Mouse (Mus musculus) hindbrain, embryonic 10.5 days (tissue): Measurements from ENCODE around the gene Ccdc146. TPM values are rescaled to one million over a fixed set of nuclear protein-coding genes. Genes with fewer than 3 reads are reported as not detected.

Experiments used
- DNase-seq: peaks from one replicate; pipeline ENCODE4 v3.0.0-alpha.2; 2017; ENCODE audit warnings: low spot score
- H3K27ac ChIP-seq: fragments of 300-500 bp; sonication (generic); 2 replicates; pipeline ENCODE4 v1.5.1; 2016; ENCODE audit warnings: mild to moderate bottlenecking, moderate library complexity
- H3K27me3 ChIP-seq: fragments of 300-500 bp; sonication (generic); 2 replicates; pipeline ENCODE4 v1.6.1; 2016; ENCODE audit warnings: mild to moderate bottlenecking; ENCODE audit not compliant: poor library complexity, insufficient read depth, severe bottlenecking
- H3K36me3 ChIP-seq: fragments of 300-500 bp; sonication (generic); 2 replicates; pipeline ENCODE4 v1.6.1; 2016; ENCODE audit warnings: mild to moderate bottlenecking, moderate library complexity
- H3K4me1 ChIP-seq: fragments of 300-500 bp; sonication (generic); replicated peaks from 2 replicates; pipeline ENCODE4 v1.6.1; 2016; ENCODE audit warnings: mild to moderate bottlenecking
- H3K4me3 ChIP-seq: fragments of 300-500 bp; sonication (generic); 2 replicates; pipeline ENCODE4 v1.5.1; 2016; ENCODE audit warnings: mild to moderate bottlenecking, moderate library complexity
- H3K9me3 ChIP-seq: fragments of 300-500 bp; sonication (generic); 2 replicates; pipeline ENCODE4 v1.6.1; 2016; ENCODE audit warnings: mild to moderate bottlenecking, moderate library complexity
- WGBS: fragments of 180-500 bp; shearing (Covaris S2); methylation state at CpG from one replicate; pipeline ENCODE4 v1.1.7; 2016; 5-methylcytosine and 5-hydroxymethylcytosine counted together
- polyA plus RNA-seq: library from polyadenylated mRNA; unstranded; fragments of >200 nt; fragmentation: Nextera tagmentation; extraction: Ambion mirVana; gene quantifications from 2 replicates; pipeline ENCODE4 v1.2.1, GENCODE M21; 2016

Ccdc146 gene
- polyA plus RNA-seq, 1 experiment from 2014 or later: 1.3 TPM

- no peaks in the 10 kb centered on the region for H3K9me3 ChIP-seq
- H3K27me3 ChIP-seq: no peaks in the 10 kb centered on the region
- DNase-seq: no peak
- no peaks in the 10 kb centered on the region for H3K36me3 ChIP-seq
- WGBS: 68% methylated on average over 1 of the region's 1 CpGs
- no peak overlapping the region for H3K4me3 ChIP-seq
- H3K27ac ChIP-seq: no peak overlapping the region
- H3K4me1 ChIP-seq: no peaks in the 10 kb centered on the region
Observed at GRCm38 (mm10) chr5:21414116-21414820, 10.2 kb downstream of the Ccdc146 start.

DNA sequence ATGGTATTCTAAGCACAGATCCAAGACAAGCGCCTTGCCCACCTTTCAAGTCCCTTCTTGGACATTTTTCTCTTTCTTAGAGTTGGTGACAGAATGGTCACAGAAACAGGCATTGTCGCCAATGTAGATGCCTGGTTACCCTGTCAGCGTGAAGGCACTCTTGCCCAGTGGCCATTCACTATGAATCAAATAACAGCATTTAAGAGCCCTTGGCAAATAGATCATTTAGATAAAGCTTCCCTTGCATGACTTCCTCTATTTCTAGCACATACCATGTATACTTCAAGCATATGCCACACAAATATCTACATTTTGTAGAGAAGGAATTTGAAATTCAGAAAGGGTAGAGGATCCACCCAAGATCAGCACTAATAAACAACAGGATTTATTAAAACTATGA is 11.2 kb downstream of the Ccdc146 start:
- H3K27me3 ChIP-seq: no peaks in the 10 kb centered on the region

DNA sequence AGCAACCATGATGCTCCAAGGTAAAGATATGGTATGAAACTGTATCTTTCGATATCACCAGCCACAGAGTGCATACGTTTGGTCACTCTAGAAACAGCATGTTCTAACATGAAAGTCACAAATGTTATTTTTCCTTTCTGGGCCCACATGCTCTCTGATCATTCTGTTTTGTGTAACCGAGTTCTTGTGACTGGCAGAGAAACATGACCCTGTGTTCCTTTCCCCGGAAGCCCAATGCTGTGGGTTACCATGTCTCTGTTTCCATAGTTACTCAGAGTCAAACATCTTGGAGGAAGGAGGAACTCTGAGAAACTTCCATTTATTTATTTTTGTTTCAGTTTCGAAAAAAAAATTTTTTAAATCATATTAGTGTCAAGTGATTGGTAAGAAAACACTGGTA is 12.4 kb downstream of the Ccdc146 start:
- Histone ChIP-seq H3K4me1 (no peaks in the 10 kb centered on the region), H3K9me3 (no peaks in the 10 kb centered on the region), H3K4me3 (no peak overlapping the region), H3K27me3 (no peaks in the 10 kb centered on the region), H3K27ac (no peak overlapping the region), H3K36me3 (no peaks in the 10 kb centered on the region)
- DNase-seq: no peak
- 77% methylated on average over 5 of the region's 5 CpGs for WGBS

More for the DNA sequence above, 11.2 kb downstream of the Ccdc146 start:
- no peaks in the 10 kb centered on the region for H3K4me1 ChIP-seq
- no peaks in the 10 kb centered on the region for H3K36me3 ChIP-seq
- no peak overlapping the region for H3K27ac ChIP-seq
- no peak overlapping the region for H3K4me3 ChIP-seq
- DNase-seq: no peak
- no peaks in the 10 kb centered on the region for H3K9me3 ChIP-seq
- WGBS: 88% methylated on average over 3 of the region's 3 CpGs

- DNase-seq: no peak
- Histone ChIP-seq H3K9me3 (no peaks in the 10 kb centered on the region), H3K36me3 (no peaks in the 10 kb centered on the region), H3K27ac (no peak overlapping the region), H3K4me1 (no peaks in the 10 kb centered on the region), H3K4me3 (no peak overlapping the region), H3K27me3 (no peaks in the 10 kb centered on the region)
- 91% methylated on average over 5 of the region's 5 CpGs for WGBS
Observed at GRCm38 (mm10) chr5:21411261-21411666, 13.2 kb downstream of the Ccdc146 start.

DNA sequence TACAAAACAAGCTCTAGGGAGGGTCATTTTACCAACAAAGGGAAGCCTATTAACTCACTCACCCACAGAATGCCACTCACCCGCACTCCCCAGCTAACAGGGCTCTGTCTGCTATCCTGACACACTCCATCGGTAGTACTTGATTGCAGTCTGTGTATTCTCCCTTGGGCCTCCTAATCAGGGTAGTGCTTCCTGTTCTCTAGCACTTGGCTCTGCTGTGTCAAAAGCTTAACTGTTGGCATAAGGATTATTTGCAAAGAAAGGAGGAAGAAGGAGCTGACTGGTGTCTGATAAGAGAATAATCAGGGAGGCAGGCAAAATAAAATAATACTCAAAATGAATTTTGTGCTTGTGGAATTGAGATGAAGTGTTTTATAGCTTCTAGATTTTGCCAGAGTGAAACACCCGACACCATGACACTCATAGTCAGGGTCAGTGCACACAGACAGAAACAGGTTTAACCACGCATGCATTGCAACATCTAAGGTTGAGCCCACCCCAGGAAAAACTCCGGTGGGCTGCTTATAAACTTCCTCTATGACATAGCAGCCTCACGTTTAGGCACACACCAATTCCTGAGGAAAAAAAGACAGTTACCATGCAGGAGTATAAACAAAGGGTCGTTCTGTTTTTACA is 29.2 kb downstream of the Ccdc146 start:
- no peaks in the 10 kb centered on the region for H3K36me3 ChIP-seq
- 69% methylated on average over 7 of the region's 7 CpGs for WGBS
- no peaks in the 10 kb centered on the region for H3K9me3 ChIP-seq
- no peak overlapping the region for H3K27ac ChIP-seq
- H3K27me3 ChIP-seq: no peaks in the 10 kb centered on the region
- no peak for DNase-seq
- 0 out of 2 replicates have a peak, but pooled peaks cover 3% of the 10 kb centered on the region for H3K4me1 ChIP-seq
- H3K4me3 ChIP-seq: no peak overlapping the region

GRCm38 (mm10) chr5:21394562-21394961 is 29.9 kb downstream of the Ccdc146 start:
- H3K27ac ChIP-seq: no peak overlapping the region
- WGBS: 84% methylated on average over 2 of the region's 2 CpGs
- DNase-seq: no peak
- no peaks in the 10 kb centered on the region for H3K36me3 ChIP-seq
- no peak overlapping the region for H3K4me3 ChIP-seq
- H3K4me1 ChIP-seq: 0 out of 2 replicates have a peak, but pooled peaks cover 3% of the 10 kb centered on the region
- no peaks in the 10 kb centered on the region for H3K9me3 ChIP-seq
- H3K27me3 ChIP-seq: no peaks in the 10 kb centered on the region

GRCm38 (mm10) chr5:21391616-21392384 is 32.7 kb downstream of the Ccdc146 start:
- H3K27me3 ChIP-seq: no peaks in the 10 kb centered on the region
- 69% methylated on average over 13 of the region's 13 CpGs for WGBS
- H3K4me3 ChIP-seq: no peak overlapping the region

DNA sequence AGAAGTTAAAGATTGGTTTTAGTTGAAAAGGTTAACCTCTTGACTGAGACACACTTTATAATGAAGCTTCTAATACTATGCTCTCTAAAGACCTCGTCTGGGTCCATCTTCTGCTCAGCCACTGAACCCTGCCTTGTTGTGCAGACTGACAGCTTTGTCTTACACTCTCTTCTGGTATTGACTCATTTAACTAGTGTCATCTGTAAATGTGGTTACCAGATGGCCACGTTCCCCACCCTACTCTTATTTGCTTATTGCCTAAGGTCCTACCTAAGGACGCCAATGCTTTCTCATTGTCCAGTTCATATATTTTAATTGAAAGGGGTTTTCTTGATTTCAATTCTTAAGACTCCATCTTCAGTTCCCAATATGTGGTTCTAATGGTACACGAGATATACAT is 35.6 kb downstream of the Ccdc146 start:
- 70% methylated on average over 4 of the region's 4 CpGs for WGBS
- H3K27ac ChIP-seq: no peak overlapping the region
- no peaks in the 10 kb centered on the region for H3K27me3 ChIP-seq
- no peak for DNase-seq
- H3K36me3 ChIP-seq: no peaks in the 10 kb centered on the region
- H3K9me3 ChIP-seq: no peaks in the 10 kb centered on the region
- peaks cover 3% of the 10 kb centered on the region for H3K4me1 ChIP-seq
- H3K4me3 ChIP-seq: no peak overlapping the region

More at GRCm38 (mm10) chr5:21391616-21392384, 32.7 kb downstream of the Ccdc146 start:
- Histone ChIP-seq H3K4me1 (0 out of 2 replicates have a peak, but pooled peaks cover 3% of the 10 kb centered on the region), H3K27ac (no peak overlapping the region), H3K36me3 (no peaks in the 10 kb centered on the region), H3K9me3 (no peaks in the 10 kb centered on the region)
- no peak for DNase-seq

GRCm38 (mm10) chr5:21387340-21387739 is 37.1 kb downstream of the Ccdc146 start:
- Histone ChIP-seq H3K27ac (no peak overlapping the region), H3K27me3 (no peaks in the 10 kb centered on the region), H3K4me1 (peaks cover 8% of the 10 kb centered on the region), H3K4me3 (no peak overlapping the region), H3K9me3 (no peaks in the 10 kb centered on the region), H3K36me3 (no peaks in the 10 kb centered on the region)
- no peak for DNase-seq

- H3K9me3 ChIP-seq: no peaks in the 10 kb centered on the region
- H3K4me1 ChIP-seq: peaks cover 8% of the 10 kb centered on the region
- H3K27ac ChIP-seq: no peak overlapping the region
- no peak overlapping the region for H3K4me3 ChIP-seq
- DNase-seq: no peak
- no peaks in the 10 kb centered on the region for H3K27me3 ChIP-seq
- 92% methylated on average over 4 of the region's 4 CpGs for WGBS
- H3K36me3 ChIP-seq: no peaks in the 10 kb centered on the region
Observed at GRCm38 (mm10) chr5:21386432-21386831, 38.0 kb downstream of the Ccdc146 start.

GRCm38 (mm10) chr5:21384976-21385375 is 39.5 kb downstream of the Ccdc146 start:
- Histone ChIP-seq H3K27ac (no peak overlapping the region), H3K9me3 (no peaks in the 10 kb centered on the region), H3K4me1 (peaks cover 8% of the 10 kb centered on the region), H3K4me3 (no peak overlapping the region), H3K27me3 (no peaks in the 10 kb centered on the region), H3K36me3 (no peaks in the 10 kb centered on the region)
- 95% methylated on average over 9 of the region's 9 CpGs for WGBS
- DNase-seq: no peak

DNA sequence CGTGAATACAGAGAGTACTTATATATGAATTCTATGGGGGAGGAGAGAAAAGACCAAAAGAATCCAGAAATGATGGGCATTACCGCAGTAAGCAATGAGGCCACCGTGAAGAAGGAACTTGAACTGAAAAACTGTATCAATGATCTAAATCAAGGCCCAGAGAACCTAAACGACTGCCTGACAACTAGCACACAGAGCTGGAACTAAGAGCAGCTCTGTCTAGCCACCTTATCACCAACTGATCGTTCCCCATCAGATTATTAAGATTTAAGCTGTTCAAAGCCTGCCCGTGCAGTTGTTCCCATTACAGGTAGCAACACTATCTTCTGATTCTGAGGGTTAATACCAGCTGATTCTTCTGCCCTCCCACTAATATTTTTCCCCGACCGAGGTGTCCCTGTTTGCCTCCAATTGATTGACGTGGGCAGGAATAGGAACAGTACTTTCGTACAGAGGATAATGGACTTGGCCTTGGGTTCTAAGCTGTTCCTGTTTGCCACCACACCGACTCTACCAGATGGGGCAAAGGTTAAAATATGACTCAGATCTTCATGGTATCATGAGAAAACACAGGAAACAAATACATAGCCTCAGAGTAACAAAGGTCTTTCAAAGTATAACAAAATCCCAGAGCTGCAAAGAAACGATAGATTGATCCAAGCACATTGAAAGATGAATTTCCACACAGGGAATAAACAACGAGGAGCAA is 40.1 kb downstream of the Ccdc146 start:
- Histone ChIP-seq H3K27ac (no peak overlapping the region), H3K4me3 (no peak overlapping the region), H3K36me3 (no peaks in the 10 kb centered on the region), H3K4me1 (peaks cover 8% of the 10 kb centered on the region), H3K9me3 (no peaks in the 10 kb centered on the region), H3K27me3 (no peaks in the 10 kb centered on the region)
- 80% methylated on average over 13 of the region's 13 CpGs for WGBS
- no peak for DNase-seq
